Mouse (Mus musculus) stomach, embryonic 14.5 days (tissue): ENCODE measurements at regions not wholly inside any gene's neighbourhood (a gene's known extent, or its start where the extent isn't known, plus 50 kb on each side); places are given as distances from the start of the nearest gene placed in this dataset.
A peak's percentile ranks its signal among the peaks of the same experiment; 100 is the strongest.

Experiments
- ATAC-seq: fragments of 200-750 bp; cut with Nextera tagmentation; 2 replicates; pipeline ENCODE4 v1.8.0; 2017; ENCODE audit warnings: low read depth, moderate TSS enrichment; ENCODE audit not compliant: insufficient number of reproducible peaks, insufficient read depth, low FRiP score
- H3K27ac ChIP-seq: fragments of 300-500 bp; sonication (generic); 2 replicates; pipeline ENCODE4 v1.5.1; 2014; ENCODE audit warnings: mild to moderate bottlenecking, low read length, moderate library complexity, mixed read lengths
- H3K27me3 ChIP-seq: fragments of 300-500 bp; sonication (generic); 2 replicates; pipeline ENCODE4 v1.6.1; 2014; ENCODE audit warnings: low read length, control low read depth, mixed read lengths; ENCODE audit not compliant: control insufficient read depth, insufficient read depth
- H3K36me3 ChIP-seq: fragments of 300-500 bp; sonication (generic); 2 replicates; pipeline ENCODE4 v1.6.1; 2014; ENCODE audit warnings: mild to moderate bottlenecking, control low read depth, low read length, moderate library complexity, mixed read lengths; ENCODE audit not compliant: control insufficient read depth, insufficient read depth
- H3K4me1 ChIP-seq: fragments of 300-500 bp; sonication (generic); 2 replicates; pipeline ENCODE4 v1.6.1; 2014; ENCODE audit warnings: low read length, control low read depth, mixed read lengths; ENCODE audit not compliant: control insufficient read depth, insufficient read depth
- H3K4me2 ChIP-seq: fragments of 300-500 bp; sonication (generic); replicated peaks from 2 replicates; pipeline ENCODE4 v1.6.1; 2014; ENCODE audit warnings: low read depth, low read length, control low read depth
- H3K4me3 ChIP-seq: fragments of 300-500 bp; sonication (generic); 2 replicates; pipeline ENCODE4 v1.5.1; 2014; ENCODE audit warnings: low read depth, low read length, control low read depth
- H3K9ac ChIP-seq: fragments of 300-500 bp; sonication (generic); replicated peaks from 2 replicates; pipeline ENCODE4 v1.6.1; 2014; ENCODE audit warnings: low read depth, mild to moderate bottlenecking, control low read depth, low read length, moderate library complexity, mixed read lengths
- H3K9me3 ChIP-seq: fragments of 300-500 bp; sonication (generic); 2 replicates; pipeline ENCODE4 v1.6.1; 2016; ENCODE audit warnings: low read depth, low read length, control low read depth; ENCODE audit not compliant: control insufficient read depth
- WGBS: fragments of 180-500 bp; shearing (Covaris S2); extraction: QIAGEN DNeasy Blood & Tissue Kit; methylation state at CpG from one replicate; pipeline ENCODE4 v1.1.7; 2014; 5-methylcytosine and 5-hydroxymethylcytosine counted together

- no peak for ATAC-seq
- WGBS = 84% methylated on average over 5 of the region's 5 CpGs
These were observed 54.4 kb upstream of the Tcf12 start for GRCm38 (mm10) chr9:72166084-72166483.

GRCm38 (mm10) chr9:72166611-72167010 is 54.9 kb upstream of the Tcf12 start:
- no peak for ATAC-seq
- H3K4me2 ChIP-seq = no peak overlapping the region
- WGBS = 78% methylated on average over 5 of the region's 5 CpGs
- no peaks in the 10 kb centered on the region for H3K27me3 ChIP-seq
- H3K27ac ChIP-seq = no peak overlapping the region
- H3K4me1 ChIP-seq = 0 out of 2 replicates have a peak, but pooled peaks cover 6% of the 10 kb centered on the region
- H3K9me3 ChIP-seq = no peaks in the 10 kb centered on the region
- H3K4me3 ChIP-seq = no peak overlapping the region
- no peak overlapping the region for H3K9ac ChIP-seq
- no peaks in the 10 kb centered on the region for H3K36me3 ChIP-seq

More at GRCm38 (mm10) chr9:72166084-72166483, 54.4 kb upstream of the Tcf12 start:
- no peaks in the 10 kb centered on the region for H3K9me3 ChIP-seq
- H3K9ac ChIP-seq = no peak overlapping the region
- H3K4me1 ChIP-seq = 0 out of 2 replicates have a peak, but pooled peaks cover 6% of the 10 kb centered on the region
- no peak overlapping the region for H3K4me3 ChIP-seq
- H3K27me3 ChIP-seq = no peaks in the 10 kb centered on the region
- H3K36me3 ChIP-seq = no peaks in the 10 kb centered on the region
- H3K27ac ChIP-seq = no peak overlapping the region
- H3K4me2 ChIP-seq = no peak overlapping the region

DNA sequence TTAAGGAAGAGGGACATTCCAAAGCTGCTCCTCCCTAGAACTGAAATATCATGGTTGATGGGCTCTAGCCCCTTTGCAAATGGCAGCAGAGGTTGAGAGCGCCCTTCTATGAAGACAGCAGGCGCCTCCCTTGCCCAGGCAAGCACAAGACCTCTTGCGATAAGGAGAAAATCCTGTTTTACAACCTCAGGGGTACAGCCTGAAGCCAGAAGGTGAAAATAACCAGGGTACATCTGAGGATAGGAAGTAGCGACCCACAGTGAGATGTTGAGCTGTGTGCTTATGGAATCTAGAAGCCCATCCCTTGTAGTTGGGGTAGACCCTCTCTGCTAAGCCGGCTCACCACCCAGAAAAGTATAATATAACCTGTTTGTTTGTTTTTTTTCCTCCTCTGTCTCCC is 57.6 kb upstream of the Tcf12 start:
- H3K36me3 ChIP-seq = no peaks in the 10 kb centered on the region
- H3K9ac ChIP-seq = no peak overlapping the region
- H3K4me2 ChIP-seq = peak overlapping the region; percentile 49; the same call in 1 of the 2 replicates
- no peaks in the 10 kb centered on the region for H3K27me3 ChIP-seq
- no peaks in the 10 kb centered on the region for H3K9me3 ChIP-seq
- no peak overlapping the region for H3K4me3 ChIP-seq
- WGBS = 60% methylated on average over 5 of the region's 5 CpGs
- ATAC-seq = no peak
- H3K4me1 ChIP-seq = 0 out of 2 replicates have a peak, but pooled peaks cover 6% of the 10 kb centered on the region
- no peak overlapping the region for H3K27ac ChIP-seq

GRCm38 (mm10) chr9:72169728-72170188 is 58.1 kb upstream of the Tcf12 start:
- no peak for ATAC-seq
- no peak overlapping the region; the same call in 1 of the 2 replicates for H3K9ac ChIP-seq

DNA sequence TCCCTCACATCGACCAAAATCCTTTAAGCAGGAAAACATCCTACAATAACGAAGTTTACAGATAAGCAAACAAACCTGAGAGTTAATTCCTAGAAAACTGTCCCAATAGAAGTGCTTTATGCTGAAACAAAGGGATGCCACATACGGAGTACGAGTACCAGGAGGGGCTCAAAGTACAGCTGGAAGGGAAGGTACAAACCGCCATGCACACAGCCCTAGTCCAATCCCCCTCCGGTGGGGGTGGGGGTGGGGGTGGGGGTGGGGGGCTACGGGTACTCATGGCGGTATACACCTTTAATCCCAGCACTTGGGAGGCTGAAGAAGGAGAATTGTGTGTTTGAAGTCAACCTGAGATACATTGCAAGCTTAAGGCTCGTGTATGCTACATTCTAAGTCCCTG is 58.6 kb upstream of the Tcf12 start:
- peak overlapping the region; percentile 25 for H3K4me3 ChIP-seq
- no peak for ATAC-seq
- H3K9me3 ChIP-seq = no peaks in the 10 kb centered on the region
- no peak overlapping the region; the same call in 1 of the 2 replicates for H3K9ac ChIP-seq
- WGBS = 7% methylated on average over 9 of the region's 9 CpGs
- H3K4me2 ChIP-seq = peak overlapping the region; percentile 49
- H3K27ac ChIP-seq = no peak overlapping the region
- H3K36me3 ChIP-seq = no peaks in the 10 kb centered on the region
- H3K27me3 ChIP-seq = no peaks in the 10 kb centered on the region
- H3K4me1 ChIP-seq = 0 out of 2 replicates have a peak, but pooled peaks cover 6% of the 10 kb centered on the region

More at GRCm38 (mm10) chr9:72169728-72170188, 58.1 kb upstream of the Tcf12 start:
- Histone ChIP-seq H3K4me2 (peak overlapping the region; percentile 49), H3K4me3 (peak overlapping the region; percentile 25), H3K27me3 (no peaks in the 10 kb centered on the region), H3K4me1 (0 out of 2 replicates have a peak, but pooled peaks cover 6% of the 10 kb centered on the region), H3K36me3 (no peaks in the 10 kb centered on the region), H3K9me3 (no peaks in the 10 kb centered on the region), H3K27ac (no peak overlapping the region)
- WGBS = 5% methylated on average over 12 of the region's 12 CpGs

GRCm38 (mm10) chr9:72172331-72172730 is 60.7 kb upstream of the Tcf12 start:
- WGBS = 94% methylated on average over 1 of the region's 1 CpGs
- no peak for ATAC-seq

GRCm38 (mm10) chr9:72180972-72181371 is 69.3 kb upstream of the Tcf12 start:
- no peaks in the 10 kb centered on the region for H3K27me3 ChIP-seq
- H3K27ac ChIP-seq = no peak overlapping the region
- WGBS = 72% methylated on average over 6 of the region's 6 CpGs
- H3K9me3 ChIP-seq = no peaks in the 10 kb centered on the region
- H3K4me3 ChIP-seq = no peak overlapping the region
- no peaks in the 10 kb centered on the region for H3K36me3 ChIP-seq
- ATAC-seq = no peak
- no peak overlapping the region for H3K9ac ChIP-seq
- H3K4me2 ChIP-seq = no peak overlapping the region
- H3K4me1 ChIP-seq = no peaks in the 10 kb centered on the region

More at GRCm38 (mm10) chr9:72172331-72172730, 60.7 kb upstream of the Tcf12 start:
- 0 out of 2 replicates have a peak, but pooled peaks cover 6% of the 10 kb centered on the region for H3K4me1 ChIP-seq
- H3K9me3 ChIP-seq = no peaks in the 10 kb centered on the region
- no peak overlapping the region for H3K9ac ChIP-seq
- H3K27me3 ChIP-seq = no peaks in the 10 kb centered on the region
- H3K27ac ChIP-seq = no peak overlapping the region
- no peak overlapping the region for H3K4me3 ChIP-seq
- no peaks in the 10 kb centered on the region for H3K36me3 ChIP-seq
- no peak overlapping the region for H3K4me2 ChIP-seq

- no peak for ATAC-seq
- WGBS = 92% methylated on average over 10 of the region's 10 CpGs
- Histone ChIP-seq H3K27ac (no peak overlapping the region), H3K36me3 (no peaks in the 10 kb centered on the region), H3K27me3 (no peaks in the 10 kb centered on the region), H3K9ac (no peak overlapping the region), H3K4me1 (no peaks in the 10 kb centered on the region), H3K4me3 (no peak overlapping the region), H3K9me3 (no peaks in the 10 kb centered on the region), H3K4me2 (no peak overlapping the region)
These were observed 71.7 kb upstream of the Tcf12 start for GRCm38 (mm10) chr9:72183336-72183735.

- Histone ChIP-seq H3K36me3 (no peaks in the 10 kb centered on the region), H3K9ac (no peak overlapping the region), H3K27me3 (no peaks in the 10 kb centered on the region), H3K27ac (no peak overlapping the region), H3K4me2 (no peak overlapping the region), H3K4me3 (no peak overlapping the region), H3K4me1 (no peaks in the 10 kb centered on the region), H3K9me3 (no peaks in the 10 kb centered on the region)
- 81% methylated on average over 10 of the region's 10 CpGs for WGBS
- ATAC-seq = no peak
These were observed 72.3 kb upstream of the Tcf12 start for GRCm38 (mm10) chr9:72183925-72184324.
